Mouse (Mus musculus): ENCODE measurements at regions not wholly inside any gene's neighbourhood (a gene's known extent, or its start where the extent isn't known, plus 50 kb on each side); places are given as distances from the start of the nearest gene placed in this dataset.
A peak's percentile ranks its signal among the peaks of the same experiment; 100 is the strongest.

GRCm38 (mm10) chr10:21218431-21218830 is 57.6 kb upstream of the Myb start:
- DNase-seq: no peak

- DNase-seq: no peak
Observed at GRCm38 (mm10) chr10:21220795-21221194, 60.0 kb upstream of the Myb start.

- no peak for DNase-seq
Observed at GRCm38 (mm10) chr10:21221290-21221926, 60.6 kb upstream of the Myb start.

GRCm38 (mm10) chr10:21222104-21223034 is 61.6 kb upstream of the Myb start:
- DNase-seq: peak; percentile 60

GRCm38 (mm10) chr10:21223104-21223910 is 62.5 kb upstream of the Myb start:
- DNase-seq: no peak

GRCm38 (mm10) chr10:21224229-21224628 is 63.4 kb upstream of the Myb start:
- peak; percentile 35 for DNase-seq

- peak; percentile 5 for DNase-seq
Observed at GRCm38 (mm10) chr10:21226210-21226609, 65.4 kb upstream of the Myb start.

GRCm38 (mm10) chr10:21227764-21228163 is 67.0 kb upstream of the Myb start:
- DNase-seq: peak; percentile 9

GRCm38 (mm10) chr10:21228557-21228956 is 67.2 kb upstream of the Hbs1l start:
- peak; percentile 14 for DNase-seq

- DNase-seq: peak; percentile 69
Observed at GRCm38 (mm10) chr10:21235172-21235571, 60.6 kb upstream of the Hbs1l start.

- DNase-seq: peak; percentile 16
Observed at GRCm38 (mm10) chr10:21237000-21237399, 58.8 kb upstream of the Hbs1l start.

GRCm38 (mm10) chr10:21239451-21239850 is 56.3 kb upstream of the Hbs1l start:
- peak; percentile 9 for DNase-seq

GRCm38 (mm10) chr10:21241557-21242222 is 54.1 kb upstream of the Hbs1l start:
- DNase-seq: no peak

GRCm38 (mm10) chr10:21242471-21243231 is 53.1 kb upstream of the Hbs1l start:
- peak; percentile 9 for DNase-seq

GRCm38 (mm10) chr10:21244849-21245453 is 50.8 kb upstream of the Hbs1l start:
- DNase-seq: no peak

- no peak for DNase-seq
Observed at GRCm38 (mm10) chr10:21245558-21245957, 50.2 kb upstream of the Hbs1l start.
